Mouse (Mus musculus): Measurements from ENCODE around the gene Gm6370. TPM values are rescaled to one million over a fixed set of nuclear protein-coding genes. Genes with fewer than 3 reads are reported as not detected.
"Not testable (repeated sequence)": the region's sequence is repeated elsewhere in the genome, so short reads cannot be mapped to it uniquely, and the experiment has no call there.

Gene Gm6370
- polyA plus RNA-seq, 1 experiment from 2014 or later, result not detected

- Histone ChIP-seq H3K9me3 (ENCODE audit: low read length) (no peaks in the 10 kb centered on the region), H3K36me3 (replicated peaks; ENCODE audit: insufficient read depth, low read length) (no peaks in the 10 kb centered on the region), H3K27ac (ENCODE audit: low read depth) (no peak overlapping the region), H3K4me1 (ENCODE audit: insufficient read depth) (no peaks in the 10 kb centered on the region), H3K9ac (replicated peaks) (no peak overlapping the region), H3K4me3 (ENCODE audit: low read depth, low read length) (no peak overlapping the region), H3K27me3 (ENCODE audit: insufficient read depth, low read length) (no peaks in the 10 kb centered on the region), H3K4me2 (ENCODE audit: low read depth, low read length) (no peak overlapping the region)
- WGBS (ENCODE audit: insufficient replicate concordance), result 84% methylated on average over 19 of the region's 19 CpGs
- DNase-seq, result no peak
- ATAC-seq, result no peak
- TF ChIP-seq CTCF (IDR thresholded peaks at IDR 0.05; ENCODE audit: low read depth), result no peak
- no peak for TF ChIP-seq EP300 (IDR thresholded peaks at IDR 0.05; ENCODE audit: low read depth)
Observed at GRCm38 (mm10) chr5:146466663-146467062, 24.5 kb upstream of the Gm6370 start.

GRCm38 (mm10) chr5:146468311-146468710 lies 22.9 kb upstream of the Gm6370 start:
- WGBS (ENCODE audit: insufficient replicate concordance), result 86% methylated on average over 9 of the region's 9 CpGs
- ATAC-seq, result no peak
- no peak overlapping the region for H3K9ac ChIP-seq (replicated peaks)

GRCm38 (mm10) chr5:146470821-146471220 lies 20.3 kb upstream of the Gm6370 start:
- Histone ChIP-seq H3K9me3 (ENCODE audit: low read length) (no peaks in the 10 kb centered on the region), H3K27ac (ENCODE audit: low read depth) (no peak overlapping the region), H3K4me3 (ENCODE audit: low read depth, low read length) (no peak overlapping the region), H3K36me3 (replicated peaks; ENCODE audit: insufficient read depth, low read length) (no peaks in the 10 kb centered on the region), H3K9ac (replicated peaks) (no peak overlapping the region), H3K27me3 (ENCODE audit: insufficient read depth, low read length) (no peaks in the 10 kb centered on the region), H3K4me2 (ENCODE audit: low read depth, low read length) (no peak overlapping the region), H3K4me1 (ENCODE audit: insufficient read depth) (no peaks in the 10 kb centered on the region)
- ATAC-seq (no peak), DNase-seq (no peak)
- WGBS (ENCODE audit: insufficient replicate concordance), result 84% methylated on average over 9 of the region's 9 CpGs
- TF ChIP-seq EP300 (IDR thresholded peaks at IDR 0.05; ENCODE audit: low read depth) (no peak), CTCF (IDR thresholded peaks at IDR 0.05; ENCODE audit: low read depth) (no peak)

More at GRCm38 (mm10) chr5:146468311-146468710, 22.9 kb upstream of the Gm6370 start:
- H3K27me3 ChIP-seq (ENCODE audit: insufficient read depth, low read length), result no peaks in the 10 kb centered on the region
- H3K4me3 ChIP-seq (ENCODE audit: low read depth, low read length), result no peak overlapping the region
- no peak for DNase-seq
- TF ChIP-seq EP300 (IDR thresholded peaks at IDR 0.05; ENCODE audit: low read depth) (no peak), CTCF (IDR thresholded peaks at IDR 0.05; ENCODE audit: low read depth) (no peak)
- no peaks in the 10 kb centered on the region for H3K36me3 ChIP-seq (replicated peaks; ENCODE audit: insufficient read depth, low read length)
- no peak overlapping the region for H3K27ac ChIP-seq (ENCODE audit: low read depth)
- no peak overlapping the region for H3K4me2 ChIP-seq (ENCODE audit: low read depth, low read length)
- H3K9me3 ChIP-seq (ENCODE audit: low read length), result no peaks in the 10 kb centered on the region
- H3K4me1 ChIP-seq (ENCODE audit: insufficient read depth), result no peaks in the 10 kb centered on the region

- DNase-seq (no peak), ATAC-seq (no peak)
- H3K36me3 ChIP-seq (replicated peaks; ENCODE audit: insufficient read depth, low read length), result no peaks in the 10 kb centered on the region
- H3K9ac ChIP-seq (replicated peaks), result no peak overlapping the region
- TF ChIP-seq EP300 (IDR thresholded peaks at IDR 0.05; ENCODE audit: low read depth) (no peak), CTCF (IDR thresholded peaks at IDR 0.05; ENCODE audit: low read depth) (no peak)
- H3K4me2 ChIP-seq (ENCODE audit: low read depth, low read length), result peak overlapping the region; percentile 20; the same call in 1 of the 2 replicates
- H3K9me3 ChIP-seq (ENCODE audit: low read length), result no peaks in the 10 kb centered on the region
- H3K27me3 ChIP-seq (ENCODE audit: insufficient read depth, low read length), result no peaks in the 10 kb centered on the region
- 58% methylated on average over 5 of the region's 5 CpGs for WGBS (ENCODE audit: insufficient replicate concordance)
- no peak overlapping the region for H3K4me3 ChIP-seq (ENCODE audit: low read depth, low read length)
- H3K27ac ChIP-seq (ENCODE audit: low read depth), result no peak overlapping the region
- H3K4me1 ChIP-seq (ENCODE audit: insufficient read depth), result no peaks in the 10 kb centered on the region
Observed at GRCm38 (mm10) chr5:146471311-146471710, 19.9 kb upstream of the Gm6370 start.

GRCm38 (mm10) chr5:146471821-146472220 lies 19.3 kb upstream of the Gm6370 start:
- H3K9ac ChIP-seq (replicated peaks), result no peak overlapping the region
- 75% methylated on average over 12 of the region's 12 CpGs for WGBS (ENCODE audit: insufficient replicate concordance)
- ATAC-seq (no peak), DNase-seq (no peak)
- H3K4me3 ChIP-seq (ENCODE audit: low read depth, low read length), result no peak overlapping the region
- H3K4me2 ChIP-seq (ENCODE audit: low read depth, low read length), result no peak overlapping the region
- TF ChIP-seq CTCF (IDR thresholded peaks at IDR 0.05; ENCODE audit: low read depth), result no peak
- TF ChIP-seq EP300 (IDR thresholded peaks at IDR 0.05; ENCODE audit: low read depth), result no peak
- no peaks in the 10 kb centered on the region for H3K36me3 ChIP-seq (replicated peaks; ENCODE audit: insufficient read depth, low read length)
- H3K27ac ChIP-seq (ENCODE audit: low read depth), result no peak overlapping the region
- H3K4me1 ChIP-seq (ENCODE audit: insufficient read depth), result no peaks in the 10 kb centered on the region
- no peaks in the 10 kb centered on the region for H3K9me3 ChIP-seq (ENCODE audit: low read length)
- no peaks in the 10 kb centered on the region for H3K27me3 ChIP-seq (ENCODE audit: insufficient read depth, low read length)

- H3K27ac ChIP-seq (ENCODE audit: low read depth); H3K9me3 ChIP-seq (ENCODE audit: low read length); H3K4me3 ChIP-seq (ENCODE audit: low read depth, low read length); H3K9ac ChIP-seq (replicated peaks); DNase-seq; H3K36me3 ChIP-seq (replicated peaks; ENCODE audit: insufficient read depth, low read length); H3K4me2 ChIP-seq (ENCODE audit: low read depth, low read length); H3K27me3 ChIP-seq (ENCODE audit: insufficient read depth, low read length); H3K4me1 ChIP-seq (ENCODE audit: insufficient read depth); ATAC-seq: not testable (repeated sequence)
- peak; percentile 63 for TF ChIP-seq CTCF (IDR thresholded peaks at IDR 0.05; ENCODE audit: low read depth)
- 7% methylated on average over 4 of the region's 4 CpGs for WGBS (ENCODE audit: insufficient replicate concordance)
Observed at GRCm38 (mm10) chr5:146479564-146479963, 11.6 kb upstream of the Gm6370 start.

GRCm38 (mm10) chr5:146481665-146482064 lies 9.5 kb upstream of the Gm6370 start, which contains the start of gene Gm6408:
TSS of gene Gm6408 (plus strand) at chr5:146481965.
- not testable (repeated sequence) for H3K4me3 ChIP-seq (ENCODE audit: low read depth, low read length); H3K9ac ChIP-seq (replicated peaks); H3K27me3 ChIP-seq (ENCODE audit: insufficient read depth, low read length); ATAC-seq; H3K36me3 ChIP-seq (replicated peaks; ENCODE audit: insufficient read depth, low read length); H3K4me1 ChIP-seq (ENCODE audit: insufficient read depth); H3K9me3 ChIP-seq (ENCODE audit: low read length); DNase-seq; H3K27ac ChIP-seq (ENCODE audit: low read depth); H3K4me2 ChIP-seq (ENCODE audit: low read depth, low read length)
- 90% methylated on average over 2 of the region's 3 CpGs for WGBS (ENCODE audit: insufficient replicate concordance)

Measured in liver, postnatal 0 days (tissue).